Mouse (Mus musculus): ENCODE results near the gene Tmigd3.

GRCm38 (mm10) chr3:105854786-105855185, 15.9 kb upstream of the Tmigd3 start:
- TF ChIP-seq POLR2A (IDR thresholded peaks at IDR 0.05; ENCODE audit: low read depth, low read length) = no peak
- no peak for TF ChIP-seq POLR2AphosphoS2 (IDR thresholded peaks at IDR 0.05; ENCODE audit: low read depth, low read length)

Measured in CH12.LX (cell line).